Mouse (Mus musculus) erythroblast, embryonic 14.5 days (primary cell): Measurements from ENCODE around the gene Clec4b2.
"Not testable (repeated sequence)": the region's sequence is repeated elsewhere in the genome, so short reads cannot be mapped to it uniquely, and the experiment has no call there.

Experiments
- GATA1 ChIP-seq: IDR thresholded peaks from 2 replicates; pipeline ENCODE4 v1.6.1; 2012; ENCODE audit warnings: low read length, inconsistent platforms, mixed read lengths
- TAL1 ChIP-seq: IDR thresholded peaks from 3 replicates; pipeline ENCODE4 v1.6.1; 2012; ENCODE audit warnings: low read length, inconsistent platforms, mixed read lengths

DNA sequence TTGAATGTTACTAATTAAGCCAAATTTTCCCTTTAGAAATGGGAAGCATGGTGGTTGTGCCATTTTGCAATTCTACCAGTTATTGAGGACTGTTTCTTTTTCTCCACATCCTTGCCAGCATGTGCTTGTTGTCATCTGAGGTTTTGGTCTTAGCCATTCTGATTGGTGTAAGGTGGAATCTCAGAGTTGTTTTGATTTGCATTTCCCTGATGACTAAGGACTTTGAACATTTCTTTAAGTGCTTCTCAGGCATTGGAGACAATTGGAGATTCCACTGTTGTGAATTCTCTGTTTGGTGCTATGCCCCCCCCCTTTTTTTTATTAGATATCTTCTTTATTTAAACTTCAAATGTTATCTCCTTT is 35.4 kb downstream of the Clec4b2 start:
- TF ChIP-seq TAL1, GATA1: not testable (repeated sequence)
